Mouse (Mus musculus) liver, postnatal 0 days (tissue): ENCODE measurements around the gene Slc51a.
A peak's percentile ranks its signal among the peaks of the same experiment; 100 is the strongest.

ENCODE experiments used
- CTCF ChIP-seq: sonication (generic); IDR thresholded peaks from 2 replicates; pipeline ENCODE4 v1.5.1; 2016; ENCODE audit warnings: antibody characterized with exemption, low read depth
- EP300 ChIP-seq: IDR thresholded peaks from 2 replicates; pipeline ENCODE4 v1.6.1; 2016; ENCODE audit warnings: antibody characterized with exemption, low read depth, mild to moderate bottlenecking

DNA sequence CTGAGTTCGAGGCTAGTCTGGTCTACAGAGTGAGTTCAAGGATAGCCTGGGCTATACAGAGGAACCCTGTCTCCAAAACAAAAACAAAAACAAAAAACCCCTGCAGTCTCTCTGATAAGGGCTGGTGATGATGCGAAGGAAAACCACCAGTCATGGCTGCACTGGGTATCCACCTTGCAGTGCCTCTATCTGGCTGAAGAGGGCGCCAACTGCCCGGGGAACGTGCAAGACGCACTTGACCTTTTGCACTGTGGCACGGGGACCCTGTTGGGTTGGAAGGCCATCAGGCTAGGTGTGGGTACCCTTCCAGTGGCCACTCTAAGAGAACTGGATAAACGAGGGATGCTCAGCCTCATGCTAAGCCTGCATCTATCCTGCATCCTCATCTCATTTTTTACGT, 19.7 kb upstream of the Slc51a start:
- TF ChIP-seq CTCF (peak; percentile 99), EP300 (peak; percentile 88)
